Mouse (Mus musculus) adipose tissue, adult 10 weeks (tissue): ENCODE results near the gene Amn1. TPM values are rescaled to one million over a fixed set of nuclear protein-coding genes. Genes with fewer than 3 reads are reported as not detected.

ENCODE experiments used
- polyA plus RNA-seq: library from polyadenylated mRNA; stranded (reverse); fragments of 350-450 nt; fragmentation: Illumina TruSeq; extraction: RNeasy Lipid Tissue Mini Kit (QIAGEN cat#74804); gene quantifications from one replicate; pipeline ENCODE4 v1.2.3, GENCODE M21; 2014; ENCODE audit warnings: low read depth, low replicate concordance

The Amn1 gene
- 19.8 TPM for polyA plus RNA-seq

DNA sequence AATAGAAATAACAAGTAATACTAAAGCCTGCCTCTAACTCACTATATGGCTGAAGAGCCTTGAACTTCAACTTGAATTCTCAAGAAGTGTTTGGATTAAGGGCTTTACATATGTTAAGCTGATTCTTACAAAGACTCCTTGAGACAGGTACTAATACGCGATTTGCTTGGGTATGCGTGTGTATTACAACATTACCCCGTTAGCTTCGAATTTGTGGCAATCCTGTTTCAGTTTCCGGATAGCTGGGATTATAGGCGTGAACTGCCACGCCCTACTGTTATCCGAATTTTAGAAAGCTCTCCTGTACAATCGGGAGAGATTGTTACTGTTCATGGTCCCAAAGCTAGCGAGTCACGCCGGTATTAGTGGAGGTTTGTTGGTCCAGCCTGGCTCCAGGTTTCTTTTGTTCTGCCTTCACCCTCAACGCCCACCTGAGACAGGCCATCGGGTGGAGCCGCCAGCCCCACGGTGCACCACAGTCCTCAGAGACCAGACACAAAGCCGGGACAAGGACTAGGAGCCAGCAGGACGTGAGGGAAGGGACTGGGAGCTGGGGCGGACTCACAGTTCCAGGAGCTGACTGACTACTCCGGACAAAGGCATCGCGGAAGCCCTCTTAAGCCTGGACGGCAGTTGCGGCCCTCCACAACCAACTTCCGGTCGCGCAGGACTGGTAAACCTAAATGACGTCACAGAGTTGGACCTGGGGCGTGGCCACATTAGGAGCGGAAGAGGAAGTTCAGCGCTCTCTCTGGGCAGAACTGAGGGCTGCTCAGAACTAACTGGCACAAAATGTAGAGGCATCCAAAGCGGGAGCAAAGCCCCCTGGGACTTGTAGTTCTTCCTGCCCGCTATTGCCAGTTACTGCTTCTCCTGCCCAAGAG, at the start of gene Amn1:
Gene Amn1, minus strand, starts transcription at position 672 of the 884 bp plus-strand sequence.

DNA sequence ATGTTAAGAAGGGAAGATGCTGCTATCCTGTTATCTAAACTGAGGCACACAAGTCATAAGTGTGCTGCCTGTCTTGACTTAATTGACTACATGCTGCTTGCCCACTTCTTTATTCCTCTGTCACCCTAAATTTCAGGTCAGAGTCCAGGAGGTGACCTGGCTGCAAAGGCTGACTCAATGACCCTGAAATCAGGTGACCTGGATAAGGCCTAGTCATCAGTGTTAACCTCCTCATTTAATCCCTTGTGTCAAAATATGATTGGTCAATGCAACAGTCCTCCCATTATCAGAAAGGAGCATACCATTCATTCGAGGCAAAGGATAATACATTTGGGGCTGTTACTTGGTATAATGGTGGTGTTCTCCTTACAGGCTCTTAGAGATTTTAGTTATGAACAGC, 49.0 kb downstream of the Amn1 start, which contains the start of gene Etfbkmt:
Gene Etfbkmt, plus strand, starts transcription at position 379 of the 400 bp plus-strand sequence.

DNA sequence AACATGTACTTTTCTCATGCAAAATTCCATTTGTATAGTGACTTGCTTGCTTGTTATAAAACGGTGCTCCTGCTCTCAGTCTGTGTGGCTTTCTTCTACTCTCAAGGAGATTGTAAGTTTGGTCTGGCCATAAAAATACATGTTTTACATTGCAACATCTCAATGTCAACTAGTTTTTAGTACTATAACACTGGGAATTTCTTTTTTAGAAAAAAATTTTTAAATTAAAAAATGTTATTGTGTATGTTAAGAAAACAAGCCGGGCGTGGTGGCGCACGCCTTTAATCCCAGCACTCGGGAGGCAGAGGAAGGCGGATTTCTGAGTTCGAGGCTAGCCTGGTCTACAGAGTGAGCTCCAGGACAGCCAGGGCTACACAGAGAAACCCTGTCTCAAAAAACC, 58.6 kb downstream of the Amn1 start, which contains the start of gene Gm10203:
Gene Gm10203, plus strand, starts transcription at position 301 of the 400 bp plus-strand sequence.

Other genes starting within 250 kb of the Amn1 start
- 12.9 TPM for gene Sinhcaf, start 242.2 kb downstream of the Amn1 start, polyA plus RNA-seq
- gene Dennd5b, start 87.0 kb downstream of the Amn1 start, polyA plus RNA-seq, result 4.6 TPM
- not detected for gene Gm10203, start 58.5 kb downstream of the Amn1 start, polyA plus RNA-seq
- 38.2 TPM for gene Etfbkmt, start 48.9 kb downstream of the Amn1 start, polyA plus RNA-seq
- 17.2 TPM for gene Resf1, start 120.7 kb upstream of the Amn1 start, polyA plus RNA-seq
- gene Bicd1, start 220.2 kb upstream of the Amn1 start, polyA plus RNA-seq, result 2.8 TPM